Mouse (Mus musculus) thymus, postnatal 10 days (tissue): ENCODE results near the gene Uri1.

Source experiments
- DNase-seq, 2 experiments: peaks; one replicate each; pipeline ENCODE4 v3.0.0; 2021; ENCODE audit warnings: low spot score in 2 of 2

The Uri1 gene

GRCm38 (mm10) chr7:37921681-37922430, 101.5 kb downstream of the Uri1 start:
- no peak for DNase-seq

- DNase-seq = no peak
Measured at GRCm38 (mm10) chr7:37918926-37919325, 104.4 kb downstream of the Uri1 start.

DNA sequence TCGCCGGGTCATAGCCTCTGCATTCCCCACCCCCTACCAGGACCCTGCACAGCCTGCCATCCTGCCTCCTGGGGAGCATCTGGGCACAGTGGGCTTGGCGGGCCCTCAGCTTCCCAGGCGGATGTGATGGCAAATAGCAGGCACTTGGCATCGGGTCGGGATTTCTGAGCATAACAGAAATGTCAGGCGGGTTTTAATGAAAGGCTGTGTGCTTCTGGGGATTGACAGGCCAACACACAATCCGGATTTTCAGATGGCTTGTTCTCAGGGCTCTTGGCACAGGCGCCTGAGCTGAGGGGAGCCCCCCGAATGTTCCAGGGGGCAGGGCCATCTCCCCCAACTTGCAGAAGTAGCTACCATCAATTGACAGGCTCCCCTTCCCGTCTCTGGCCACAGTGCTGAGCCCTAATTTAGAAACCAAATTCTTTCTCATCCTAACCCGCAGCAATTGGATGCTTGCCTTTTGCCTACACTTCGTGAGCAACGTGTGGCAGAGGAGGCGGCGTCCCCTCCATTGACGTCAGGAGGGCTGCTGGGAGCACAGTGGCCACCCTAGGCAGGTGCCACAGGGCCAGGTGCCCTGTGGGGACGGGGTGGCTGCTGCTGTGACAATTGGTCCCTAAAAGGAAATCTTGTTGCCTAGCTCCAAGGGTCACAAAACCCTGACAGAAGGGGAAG, 106.5 kb downstream of the Uri1 start:
- DNase-seq = no peak

DNA sequence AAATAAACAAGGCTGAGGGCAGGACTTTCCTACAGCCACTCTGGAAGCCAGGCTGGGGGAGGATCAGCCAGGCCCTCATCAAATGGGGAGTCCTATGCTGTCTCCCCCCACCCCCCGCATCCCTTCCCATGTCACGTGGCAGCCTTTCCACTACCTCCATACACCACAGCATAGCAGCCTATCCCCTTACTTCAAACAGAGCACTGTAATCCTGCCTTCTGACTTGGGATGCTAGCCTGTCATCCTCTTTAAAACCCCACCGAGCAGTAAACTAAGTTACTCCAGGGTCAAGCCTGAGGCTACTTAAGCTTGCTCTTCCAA, 111.6 kb downstream of the Uri1 start:
- DNase-seq = no peak

DNA sequence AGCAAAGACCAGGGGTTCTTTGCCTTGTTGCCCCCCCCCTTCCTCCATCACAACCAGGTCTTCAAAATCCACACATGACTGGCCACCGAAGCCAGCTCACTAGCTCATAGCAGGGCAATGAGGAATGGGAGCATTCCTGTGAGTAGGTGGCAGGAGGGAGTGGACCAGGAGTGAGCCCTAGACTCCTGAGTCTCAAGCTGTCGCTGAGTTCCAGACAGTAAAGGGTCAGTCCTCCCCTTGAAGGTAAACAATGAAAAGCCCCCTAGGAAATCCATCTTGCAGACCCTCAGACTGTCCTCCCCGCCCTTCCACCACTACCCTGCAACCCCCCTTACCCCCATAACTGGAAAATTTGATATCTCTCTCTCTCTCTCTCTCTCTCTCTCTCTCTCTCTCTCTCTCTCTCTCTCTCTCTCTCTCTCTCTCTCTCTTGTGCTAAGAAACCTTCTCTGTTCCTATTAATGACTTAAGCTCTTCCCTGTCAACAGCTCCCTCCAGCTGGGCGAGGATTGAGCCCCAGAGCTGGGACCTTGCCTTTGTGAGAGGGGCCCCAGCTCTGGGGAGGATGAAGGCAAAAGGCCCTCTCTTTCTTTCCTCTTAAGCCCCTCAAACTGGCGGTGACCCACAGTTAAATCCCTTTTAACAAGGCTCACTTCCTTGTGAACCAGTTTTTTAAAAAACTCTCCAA, 112.1 kb downstream of the Uri1 start:
- no peak for DNase-seq

DNA sequence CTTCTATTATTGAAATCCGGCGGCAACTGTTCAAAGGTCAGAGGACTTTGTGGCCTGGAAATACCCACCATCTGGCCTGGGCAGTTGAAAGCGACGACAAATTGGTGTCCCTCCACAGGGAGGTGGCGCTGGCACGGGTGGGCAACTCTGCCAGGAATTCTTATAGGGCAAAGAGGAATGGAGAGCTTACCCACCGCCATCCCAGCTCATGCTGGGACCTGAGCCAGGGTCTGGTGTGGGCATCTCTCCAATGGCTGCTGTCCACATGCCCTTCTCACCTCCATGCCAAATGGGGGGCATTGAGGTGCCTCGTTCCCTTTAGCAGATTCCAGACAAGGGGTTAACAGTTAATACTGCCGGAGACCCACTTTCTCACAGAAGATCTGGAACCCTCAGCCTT, 113.2 kb downstream of the Uri1 start:
- DNase-seq = no peak
